Mouse (Mus musculus) kidney, postnatal 0 days (tissue): ENCODE measurements around the gene Ankrd6. TPM values are rescaled to one million over a fixed set of nuclear protein-coding genes. Genes with fewer than 3 reads are reported as not detected.

Experiments
- ATAC-seq: fragments of 200-750 bp; cut with Nextera tagmentation; replicated peaks from 2 replicates; pipeline ENCODE4 v1.8.0; 2017; ENCODE audit warnings: low read depth, moderate number of reproducible peaks, moderate TSS enrichment, moderate library complexity; ENCODE audit not compliant: low FRiP score
- DNase-seq: peaks from one replicate; pipeline ENCODE4 v3.0.0-alpha.2; 2016; ENCODE audit warnings: low spot score
- H3K27ac ChIP-seq: fragments of 300-500 bp; sonication (generic); 2 replicates; pipeline ENCODE4 v1.5.1; 2014; ENCODE audit warnings: mild to moderate bottlenecking
- H3K27me3 ChIP-seq: fragments of 300-500 bp; sonication (generic); 2 replicates; pipeline ENCODE4 v1.6.1; 2014; ENCODE audit warnings: low read length, mixed read lengths; ENCODE audit not compliant: insufficient read depth
- H3K36me3 ChIP-seq: fragments of 300-500 bp; sonication (generic); 2 replicates; pipeline ENCODE4 v1.6.1; 2014; ENCODE audit warnings: low read length, mixed read lengths; ENCODE audit not compliant: insufficient read depth
- H3K4me1 ChIP-seq: fragments of 300-500 bp; sonication (generic); replicated peaks from 2 replicates; pipeline ENCODE4 v1.6.1; 2014; ENCODE audit warnings: antibody characterized with exemption, low read length, mixed read lengths; ENCODE audit not compliant: insufficient read depth
- H3K4me2 ChIP-seq: fragments of 300-500 bp; sonication (generic); 2 replicates; pipeline ENCODE4 v1.6.1; 2014; ENCODE audit warnings: mild to moderate bottlenecking, low read length, moderate library complexity, mixed read lengths
- H3K4me3 ChIP-seq: fragments of 300-500 bp; sonication (generic); replicated peaks from 2 replicates; pipeline ENCODE4 v1.5.1; 2014; ENCODE audit warnings: low read depth, low read length
- H3K9ac ChIP-seq: fragments of 300-500 bp; sonication (generic); 2 replicates; pipeline ENCODE4 v1.6.1; 2014; ENCODE audit warnings: low read depth, low read length
- H3K9me3 ChIP-seq: fragments of 300-500 bp; sonication (generic); replicated peaks from 2 replicates; pipeline ENCODE4 v1.6.1; 2016; ENCODE audit warnings: low read length, inconsistent platforms, mixed read lengths
- CTCF ChIP-seq: IDR thresholded peaks from 2 replicates; pipeline ENCODE4 v1.5.1; 2016; ENCODE audit warnings: antibody characterized with exemption, low read depth, mild to moderate bottlenecking, moderate library complexity
- WGBS: fragments of 180-500 bp; shearing (Covaris S2); extraction: QIAGEN DNeasy Blood & Tissue Kit; methylation state at CpG from one replicate; pipeline ENCODE4 v1.1.7; 2014; 5-methylcytosine and 5-hydroxymethylcytosine counted together
- polyA plus RNA-seq: library from polyadenylated mRNA; unstranded; fragments of >200 nt; fragmentation: Nextera tagmentation; extraction: Ambion mirVana; gene quantifications from 2 replicates; pipeline ENCODE4 v1.2.1, GENCODE M21; 2015

The Ankrd6 gene
- polyA plus RNA-seq, 1 experiment from 2014 or later: 9.2 TPM

DNA sequence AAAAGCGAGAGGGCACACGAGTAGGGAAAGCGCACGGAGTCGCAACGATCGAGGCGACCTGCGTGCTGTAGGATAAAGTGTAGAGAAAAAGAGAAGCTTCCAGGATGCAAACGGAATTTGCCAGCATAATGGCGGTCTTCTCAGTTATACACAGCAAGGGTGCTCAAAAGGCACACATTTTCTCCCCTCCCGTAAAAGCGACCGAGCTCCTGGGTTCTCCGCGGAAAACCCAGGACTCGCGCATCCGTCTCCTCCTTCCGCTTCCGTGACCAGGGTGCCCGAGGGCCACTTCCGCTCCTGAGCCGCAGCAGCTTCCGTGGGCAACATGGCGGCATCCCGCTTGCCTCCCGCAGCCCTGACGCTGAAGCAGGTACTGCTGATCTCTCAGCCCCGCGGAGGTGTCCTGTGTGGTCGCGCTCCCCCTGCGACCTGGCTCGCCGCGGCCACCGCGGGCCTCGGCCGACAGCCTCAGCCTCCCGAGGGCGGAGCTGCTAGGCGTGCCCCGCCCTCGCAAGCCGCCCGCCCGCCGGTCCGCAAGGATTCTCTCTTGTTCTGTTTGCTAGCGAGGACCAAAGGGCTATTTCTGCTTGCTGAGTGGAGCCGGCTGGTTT lies 150.6 kb downstream of the Ankrd6 start, which contains the start of gene Lyrm2:
Lyrm2 (plus strand) TSS at position 288 of the 611 bp plus-strand sequence.
- TF ChIP-seq CTCF: no peak
- Histone ChIP-seq H3K9ac (peak within 1 kb of the TSS; percentile 87), H3K36me3 (no peaks in the 10 kb centered on the region), H3K4me1 (0 out of 2 replicates have a peak, but pooled peaks cover 4% of the 10 kb centered on the region), H3K4me2 (peak within 1 kb of the TSS; percentile 71), H3K27ac (peak within 1 kb of the TSS; percentile 99), H3K4me3 (peak within 1 kb of the TSS; percentile 84), H3K9me3 (no peaks in the 10 kb centered on the region), H3K27me3 (no peaks in the 10 kb centered on the region)
- DNase-seq (peak; percentile 91), ATAC-seq (peak; percentile 91)
- 1% methylated on average over 48 of the region's 53 CpGs for WGBS

DNA sequence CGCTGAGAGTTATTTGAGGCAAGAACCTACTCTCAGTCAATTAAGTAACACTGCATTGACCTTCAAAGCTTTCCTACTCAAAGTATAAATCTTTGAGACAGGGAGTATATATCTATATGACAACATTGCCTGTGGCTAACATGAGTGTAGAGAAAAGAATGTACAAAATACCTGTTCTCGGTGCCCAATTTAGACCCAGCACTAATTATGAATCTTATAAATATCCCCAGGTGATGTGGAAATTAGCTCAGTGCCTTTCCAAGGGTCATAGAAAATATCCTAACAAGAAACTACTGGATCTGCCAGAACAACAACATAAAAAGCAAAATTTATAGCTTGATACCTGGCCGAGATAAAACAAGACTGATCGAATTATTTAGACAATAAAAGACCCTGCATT lies 151.7 kb downstream of the Ankrd6 start:
- no peak for TF ChIP-seq CTCF
- H3K4me3 ChIP-seq: no peak overlapping the region
- H3K4me2 ChIP-seq: no peak overlapping the region
- DNase-seq (no peak), ATAC-seq (no peak)
- no peak overlapping the region for H3K27ac ChIP-seq
- WGBS: 84% methylated on average over 4 of the region's 4 CpGs
- no peaks in the 10 kb centered on the region for H3K9me3 ChIP-seq
- no peaks in the 10 kb centered on the region for H3K36me3 ChIP-seq
- no peak overlapping the region for H3K9ac ChIP-seq
- no peaks in the 10 kb centered on the region for H3K27me3 ChIP-seq
- 0 out of 2 replicates have a peak, but pooled peaks cover 4% of the 10 kb centered on the region for H3K4me1 ChIP-seq

DNA sequence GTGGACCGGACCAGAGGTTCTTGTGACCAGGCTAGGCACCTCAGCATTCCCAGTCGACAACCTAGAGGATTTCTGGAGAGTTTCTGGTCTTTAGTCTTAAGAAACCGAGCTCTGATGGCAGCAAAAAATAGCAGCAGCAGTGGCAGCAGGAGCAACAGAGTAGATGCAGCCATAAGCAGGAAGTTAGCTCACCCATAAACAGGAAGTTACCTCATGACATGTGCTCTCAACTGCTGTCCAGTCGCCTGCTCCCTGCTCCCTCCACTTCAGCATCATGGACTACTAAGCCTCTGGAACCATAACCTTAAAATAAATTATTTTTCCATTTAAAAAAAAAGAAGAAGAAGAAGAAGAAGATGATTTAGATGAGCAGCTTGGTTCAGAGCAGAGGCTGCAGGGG lies 161.6 kb downstream of the Ankrd6 start:
- Histone ChIP-seq H3K4me2 (no peak overlapping the region), H3K9ac (no peak overlapping the region), H3K4me1 (no peaks in the 10 kb centered on the region), H3K36me3 (no peaks in the 10 kb centered on the region), H3K27ac (no peak overlapping the region), H3K4me3 (no peak overlapping the region), H3K27me3 (no peaks in the 10 kb centered on the region), H3K9me3 (no peaks in the 10 kb centered on the region)
- no peak for ATAC-seq
- no peak for DNase-seq
- WGBS: 86% methylated on average over 4 of the region's 4 CpGs
- TF ChIP-seq CTCF: no peak

DNA sequence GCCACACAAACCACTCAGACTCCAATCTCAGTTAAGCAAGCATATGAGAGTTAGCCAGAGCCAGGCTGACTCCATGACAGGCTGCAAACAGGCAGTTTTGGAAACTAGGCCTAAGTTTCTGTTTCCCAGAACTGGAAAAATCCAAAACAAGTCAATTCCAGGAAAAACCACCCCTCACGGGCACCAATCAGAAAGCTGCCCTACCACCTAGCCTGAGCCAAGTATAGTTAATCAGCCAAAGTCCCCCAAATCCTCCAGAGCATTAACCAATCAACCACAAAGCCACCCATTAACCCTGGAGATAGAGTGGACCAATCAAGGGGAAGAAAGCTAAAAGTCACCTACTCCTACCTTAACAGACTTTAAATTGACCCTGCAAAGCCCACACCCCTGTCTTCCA lies 163.5 kb downstream of the Ankrd6 start:
- H3K4me3 ChIP-seq: no peak overlapping the region
- no peak for TF ChIP-seq CTCF
- H3K9ac ChIP-seq: no peak overlapping the region
- no peaks in the 10 kb centered on the region for H3K9me3 ChIP-seq
- 88% methylated on average over 1 of the region's 1 CpGs for WGBS
- ATAC-seq (no peak), DNase-seq (no peak)
- H3K4me2 ChIP-seq: no peak overlapping the region
- H3K36me3 ChIP-seq: no peaks in the 10 kb centered on the region
- H3K27ac ChIP-seq: no peak overlapping the region
- H3K4me1 ChIP-seq: no peaks in the 10 kb centered on the region
- no peaks in the 10 kb centered on the region for H3K27me3 ChIP-seq

DNA sequence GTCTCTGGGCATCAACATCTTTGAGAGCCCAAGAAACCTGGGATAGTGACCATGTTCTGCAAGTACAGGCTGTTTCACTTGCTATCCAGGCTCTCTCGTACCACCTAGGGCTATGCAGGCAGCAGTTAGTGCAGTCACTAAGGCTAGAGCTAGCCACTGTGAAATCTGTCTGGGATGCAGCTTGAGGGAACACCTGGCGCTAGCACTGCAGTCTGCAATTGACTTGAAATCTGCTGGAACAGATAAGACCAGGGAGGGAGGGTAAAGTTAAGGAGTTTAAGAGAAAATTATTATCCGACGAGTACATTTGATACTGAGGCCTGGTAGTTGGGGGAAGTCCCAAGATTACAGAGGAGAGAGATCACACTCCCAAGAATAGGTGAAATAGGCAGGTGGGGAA lies 170.6 kb downstream of the Ankrd6 start:
- no peak overlapping the region for H3K4me3 ChIP-seq
- no peaks in the 10 kb centered on the region for H3K36me3 ChIP-seq
- H3K4me1 ChIP-seq: no peaks in the 10 kb centered on the region
- H3K9me3 ChIP-seq: no peaks in the 10 kb centered on the region
- WGBS: 96% methylated on average over 4 of the region's 4 CpGs
- no peak overlapping the region for H3K9ac ChIP-seq
- no peak overlapping the region for H3K27ac ChIP-seq
- DNase-seq (no peak), ATAC-seq (no peak)
- no peaks in the 10 kb centered on the region for H3K27me3 ChIP-seq
- no peak overlapping the region for H3K4me2 ChIP-seq
- no peak for TF ChIP-seq CTCF

DNA sequence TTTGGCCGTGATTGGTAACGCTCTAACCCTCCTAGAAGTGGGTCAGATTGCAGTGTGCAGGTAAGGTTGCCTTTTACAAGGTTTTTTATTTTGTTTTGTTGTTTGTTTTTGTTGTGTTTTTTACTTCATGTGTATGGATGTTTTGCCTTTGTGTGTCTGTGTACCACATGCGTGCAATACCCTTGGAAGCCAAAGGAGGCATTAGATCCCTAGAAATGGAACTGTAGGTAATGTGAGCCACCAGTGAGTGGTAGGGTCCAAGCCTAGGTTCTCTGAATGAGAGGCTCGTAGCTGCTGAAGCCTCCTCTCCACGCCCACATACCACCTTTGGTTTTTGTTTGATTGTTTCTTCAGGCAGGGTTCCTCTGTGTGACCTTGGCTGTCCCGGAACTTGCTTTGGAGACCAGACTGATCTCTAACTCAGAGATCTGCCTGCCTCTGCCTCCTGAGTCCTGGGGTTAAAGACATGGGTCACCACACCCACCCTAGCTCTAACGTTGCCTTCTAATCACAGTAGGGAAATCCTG lies 180.3 kb downstream of the Ankrd6 start:
- Histone ChIP-seq H3K9me3 (no peaks in the 10 kb centered on the region), H3K4me2 (no peak overlapping the region), H3K4me3 (no peak overlapping the region), H3K9ac (no peak overlapping the region), H3K27ac (no peak overlapping the region), H3K4me1 (no peaks in the 10 kb centered on the region), H3K27me3 (no peaks in the 10 kb centered on the region), H3K36me3 (peaks cover 29% of the 10 kb centered on the region)
- ATAC-seq (no peak), DNase-seq (no peak)
- TF ChIP-seq CTCF: peak; percentile 46; the same call in 1 of the 2 replicates
- WGBS: 94% methylated on average over 7 of the region's 7 CpGs
